Mouse (Mus musculus) neural tube, embryonic 11.5 days (tissue): Measurements from ENCODE around the gene Wfdc16. TPM values are rescaled to one million over a fixed set of nuclear protein-coding genes. Genes with fewer than 3 reads are reported as not detected.
"Not testable (repeated sequence)": the region's sequence is repeated elsewhere in the genome, so short reads cannot be mapped to it uniquely, and the experiment has no call there.

Experiments used
- ATAC-seq: fragments of 200-750 bp; cut with Nextera tagmentation; 2 replicates; pipeline ENCODE4 v1.8.0; 2017; ENCODE audit warnings: moderate number of reproducible peaks, mild to moderate bottlenecking, moderate TSS enrichment, moderate library complexity; ENCODE audit not compliant: insufficient read depth, low FRiP score, low TSS enrichment
- DNase-seq: peaks from one replicate; pipeline ENCODE4 v3.0.0-alpha.2; 2015; ENCODE audit warnings: low spot score
- H3K27ac ChIP-seq: fragments of 300-500 bp; sonication (generic); 2 replicates; pipeline ENCODE4 v1.5.1; 2014; ENCODE audit warnings: low read depth, mild to moderate bottlenecking, low read length
- H3K27me3 ChIP-seq: fragments of 300-500 bp; sonication (generic); 2 replicates; pipeline ENCODE4 v1.6.1; 2014; ENCODE audit warnings: mild to moderate bottlenecking, low read length, mixed read lengths; ENCODE audit not compliant: control insufficient read depth, insufficient read depth
- H3K36me3 ChIP-seq: fragments of 300-500 bp; sonication (generic); 2 replicates; pipeline ENCODE4 v1.6.1; 2014; ENCODE audit warnings: mild to moderate bottlenecking, low read length, moderate library complexity, mixed read lengths; ENCODE audit not compliant: control insufficient read depth, insufficient read depth
- H3K4me1 ChIP-seq: fragments of 300-500 bp; sonication (generic); 2 replicates; pipeline ENCODE4 v1.6.1; 2014; ENCODE audit warnings: low read length, mixed read lengths; ENCODE audit not compliant: control insufficient read depth, insufficient read depth
- H3K4me2 ChIP-seq: fragments of 300-500 bp; sonication (generic); 2 replicates; pipeline ENCODE4 v1.6.1; 2014; ENCODE audit warnings: low read depth, mild to moderate bottlenecking, moderate library complexity
- H3K4me3 ChIP-seq: fragments of 300-500 bp; sonication (generic); 2 replicates; pipeline ENCODE4 v1.5.1; 2014; ENCODE audit warnings: low read depth, low read length
- H3K9ac ChIP-seq: fragments of 300-500 bp; sonication (generic); 2 replicates; pipeline ENCODE4 v1.6.1; 2014; ENCODE audit warnings: mild to moderate bottlenecking, low read length
- H3K9me3 ChIP-seq: fragments of 300-500 bp; sonication (generic); 2 replicates; pipeline ENCODE4 v1.6.1; 2016; ENCODE audit warnings: low read length; ENCODE audit not compliant: control insufficient read depth
- WGBS: fragments of 180-500 bp; shearing (Covaris S2); extraction: QIAGEN DNeasy Blood & Tissue Kit; methylation state at CpG from one replicate; pipeline ENCODE4 v1.1.7; 2014; 5-methylcytosine and 5-hydroxymethylcytosine counted together
- polyA plus RNA-seq: library from polyadenylated mRNA; unstranded; fragments of >200 nt; fragmentation: Nextera tagmentation; extraction: Ambion mirVana; gene quantifications from 2 replicates; pipeline ENCODE4 v1.2.1, GENCODE M21; 2014

Wfdc16 gene
- polyA plus RNA-seq, 1 experiment from 2014 or later = not detected

GRCm38 (mm10) chr2:164615386-164615785 lies 23.2 kb downstream of the Wfdc16 start:
- no peaks in the 10 kb centered on the region for H3K27me3 ChIP-seq
- H3K27ac ChIP-seq = no peak overlapping the region
- WGBS = 86% methylated on average over 3 of the region's 3 CpGs
- DNase-seq (no peak), ATAC-seq (no peak)
- no peaks in the 10 kb centered on the region for H3K4me1 ChIP-seq
- H3K9me3 ChIP-seq = no peaks in the 10 kb centered on the region
- H3K36me3 ChIP-seq = no peaks in the 10 kb centered on the region
- no peak overlapping the region for H3K4me3 ChIP-seq
- no peak overlapping the region for H3K4me2 ChIP-seq
- H3K9ac ChIP-seq = no peak overlapping the region

GRCm38 (mm10) chr2:164613471-164613870 lies 25.1 kb downstream of the Wfdc16 start, which contains the start of the genes Wfdc6b and Wfdc8:
Gene Wfdc6b, plus strand, starts transcription at chr2:164613522.
Gene Wfdc8, minus strand, starts transcription at chr2:164613626.
- H3K36me3 ChIP-seq, H3K4me3 ChIP-seq, DNase-seq, H3K27ac ChIP-seq, H3K4me1 ChIP-seq, H3K4me2 ChIP-seq, H3K27me3 ChIP-seq, ATAC-seq, H3K9ac ChIP-seq, H3K9me3 ChIP-seq: not testable (repeated sequence)
- WGBS = 74% methylated on average over 8 of the region's 8 CpGs

GRCm38 (mm10) chr2:164608781-164609180 lies 29.8 kb downstream of the Wfdc16 start:
- Histone ChIP-seq H3K27ac (no peak overlapping the region), H3K9me3 (no peaks in the 10 kb centered on the region), H3K27me3 (no peaks in the 10 kb centered on the region), H3K4me2 (no peak overlapping the region), H3K4me3 (no peak overlapping the region), H3K36me3 (no peaks in the 10 kb centered on the region), H3K4me1 (no peaks in the 10 kb centered on the region), H3K9ac (no peak overlapping the region)
- WGBS = 78% methylated on average over 6 of the region's 6 CpGs
- no peak for DNase-seq
- no peak for ATAC-seq

- Histone ChIP-seq H3K36me3 (no peaks in the 10 kb centered on the region), H3K4me3 (no peak overlapping the region), H3K9ac (no peak overlapping the region), H3K4me2 (no peak overlapping the region), H3K9me3 (no peaks in the 10 kb centered on the region; the same call in 1 of the 2 replicates), H3K27me3 (no peaks in the 10 kb centered on the region), H3K27ac (no peak overlapping the region), H3K4me1 (no peaks in the 10 kb centered on the region)
- no peak for ATAC-seq
- 93% methylated on average over 8 of the region's 8 CpGs for WGBS
- no peak for DNase-seq
Observed at GRCm38 (mm10) chr2:164604411-164604810, 34.2 kb downstream of the Wfdc16 start.

GRCm38 (mm10) chr2:164603482-164603881 lies 35.1 kb downstream of the Wfdc16 start:
- H3K9ac ChIP-seq = no peak overlapping the region
- ATAC-seq = no peak

GRCm38 (mm10) chr2:164600179-164600578 lies 38.4 kb downstream of the Wfdc16 start:
- no peaks in the 10 kb centered on the region for H3K4me1 ChIP-seq
- DNase-seq (no peak), ATAC-seq (no peak)
- no peak overlapping the region for H3K9ac ChIP-seq
- H3K9me3 ChIP-seq = no peaks in the 10 kb centered on the region; the same call in 1 of the 2 replicates
- no peaks in the 10 kb centered on the region for H3K27me3 ChIP-seq
- H3K36me3 ChIP-seq = no peaks in the 10 kb centered on the region
- 64% methylated on average over 3 of the region's 3 CpGs for WGBS
- no peak overlapping the region for H3K4me2 ChIP-seq
- H3K4me3 ChIP-seq = no peak overlapping the region
- H3K27ac ChIP-seq = no peak overlapping the region

More at GRCm38 (mm10) chr2:164603482-164603881, 35.1 kb downstream of the Wfdc16 start:
- Histone ChIP-seq H3K27ac (no peak overlapping the region), H3K27me3 (no peaks in the 10 kb centered on the region), H3K4me3 (no peak overlapping the region), H3K36me3 (no peaks in the 10 kb centered on the region), H3K9me3 (no peaks in the 10 kb centered on the region; the same call in 1 of the 2 replicates), H3K4me1 (no peaks in the 10 kb centered on the region), H3K4me2 (no peak overlapping the region)
- no peak for DNase-seq
- 88% methylated on average over 3 of the region's 3 CpGs for WGBS

- H3K4me3 ChIP-seq = no peak within 1 kb of the TSS
- no peaks in the 10 kb centered on the region for H3K27me3 ChIP-seq
- H3K36me3 ChIP-seq = no peaks in the 10 kb centered on the region
- 83% methylated on average over 4 of the region's 4 CpGs for WGBS
- no peaks in the 10 kb centered on the region for H3K9me3 ChIP-seq
- H3K27ac ChIP-seq = no peak within 1 kb of the TSS
- H3K4me2 ChIP-seq = no peak within 1 kb of the TSS
- ATAC-seq = no peak
- H3K4me1 ChIP-seq = no peaks in the 10 kb centered on the region
- DNase-seq = no peak
- no peak within 1 kb of the TSS for H3K9ac ChIP-seq
Observed at GRCm38 (mm10) chr2:164593494-164593893, 45.1 kb downstream of the Wfdc16 start, which contains the start of gene Eppin. Gene Eppin, minus strand, starts transcription at chr2:164593594.

- H3K4me3 ChIP-seq = no peak overlapping the region
- 11% methylated on average over 4 of the region's 4 CpGs for WGBS
- DNase-seq (peak; percentile 44), ATAC-seq (no peak)
- H3K27ac ChIP-seq = no peak overlapping the region
- H3K36me3 ChIP-seq = no peaks in the 10 kb centered on the region
- H3K27me3 ChIP-seq = no peaks in the 10 kb centered on the region
- no peaks in the 10 kb centered on the region for H3K9me3 ChIP-seq
- H3K4me2 ChIP-seq = no peak overlapping the region
- no peaks in the 10 kb centered on the region; the same call in 1 of the 2 replicates for H3K4me1 ChIP-seq
- H3K9ac ChIP-seq = no peak overlapping the region
Observed at GRCm38 (mm10) chr2:164592014-164592413, 46.6 kb downstream of the Wfdc16 start.

GRCm38 (mm10) chr2:164585025-164585725 lies 53.4 kb downstream of the Wfdc16 start, which contains the start of gene Wfdc6a:
Gene Wfdc6a, minus strand, starts transcription at chr2:164585447.
- H3K4me2 ChIP-seq, H3K4me3 ChIP-seq, H3K4me1 ChIP-seq, DNase-seq, H3K27ac ChIP-seq, H3K9me3 ChIP-seq, H3K36me3 ChIP-seq, H3K27me3 ChIP-seq, ATAC-seq, H3K9ac ChIP-seq: not testable (repeated sequence)
- WGBS = 76% methylated on average over 13 of the region's 13 CpGs
